8 mouse cellular contexts compared by ENCODE assay signal in genomic region chr7:127636963-127637362, GRCm38 (mm10). TPM values are rescaled to one million over a fixed set of nuclear protein-coding genes. Genes with fewer than 3 reads are reported as not detected.
DNase-seq lines count a peak whose midpoint lies in the region; ATAC-seq and TF ChIP-seq lines count a peak whose summit lies in the region.

No protein-coding gene starts in this region.

- no peaks in the 10 kb centered on the region for H3K36me3 ChIP-seq in hindbrain, embryonic 15.5 days

- H3K27ac ChIP-seq in cortical plate, adult 2 months (ENCODE audit: insufficient read depth, low read length), result no peak overlapping the region
- peak overlapping the region; percentile 25; the same call in 1 of the 2 replicates for H3K27ac ChIP-seq in hindbrain, embryonic 15.5 days (replicated peaks)

- DNase-seq in adrenal gland, adult 8-10 months, result peak; percentile 68
- DNase-seq in gastrocnemius, postnatal 10 days, result peak; percentile 79
- DNase-seq in left cerebral cortex, adult 8-10 months (ENCODE audit: low spot score in 2 of 2), result peak; percentile 39 to 69
- DNase-seq in lung, postnatal 25 days (ENCODE audit: low spot score), result peak; percentile 77
- peak; percentile 85 for DNase-seq in right cerebral cortex, adult 18-20 months

- H3K4me3 ChIP-seq in cortical plate, adult 2 months (ENCODE audit: insufficient read depth, low read length), result peak overlapping the region; percentile 52
- H3K4me3 ChIP-seq in hindbrain, embryonic 15.5 days, result peak overlapping the region; percentile 53

- ATAC-seq in hindbrain, embryonic 15.5 days (ENCODE audit: low FRiP score, low read depth), result peak; percentile 81; the same call in 1 of the 2 replicates
- ATAC-seq in monocyte, adult 5-6 weeks (replicated peaks; ENCODE audit: insufficient number of reproducible peaks, low FRiP score, low TSS enrichment, poor library complexity, severe bottlenecking), result no peak

- under 1% methylated on average over 27 of the region's 27 CpGs for WGBS in hindbrain, embryonic 15.5 days

- peak overlapping the region; percentile 64 for H3K9ac ChIP-seq in hindbrain, embryonic 15.5 days

- H3K4me2 ChIP-seq in hindbrain, embryonic 15.5 days, result peak overlapping the region; percentile 80

- H3K9me3 ChIP-seq in hindbrain, embryonic 15.5 days, result no peaks in the 10 kb centered on the region

- TF ChIP-seq POLR2A in cortical plate, adult 2 months (IDR thresholded peaks at IDR 0.05; ENCODE audit: extremely low read depth, insufficient read depth, low read length), result peak; percentile 58; the same call in 1 of the 2 replicates

- TF ChIP-seq CTCF in cortical plate, adult 2 months (IDR thresholded peaks at IDR 0.05; ENCODE audit: extremely low read depth, insufficient read depth, low read length), result no peak

- peaks cover 3% of the 10 kb centered on the region for H3K4me1 ChIP-seq in cortical plate, adult 2 months (ENCODE audit: control insufficient read depth, insufficient read depth, low read length)
- peaks cover 12% of the 10 kb centered on the region for H3K4me1 ChIP-seq in hindbrain, embryonic 15.5 days (replicated peaks)

- no peaks in the 10 kb centered on the region for H3K27me3 ChIP-seq in hindbrain, embryonic 15.5 days

RNA-seq across cellular contexts. Expression of gene Zfp629, which starts 21.4 kb away (rescaled TPM):
- total RNA-seq in adrenal gland, adult 8-10 months (2022), result 10 to 100 TPM; 16.5 to 28.8 (median 23.3) TPM
- polyA plus RNA-seq in cortical plate, adult 2 months (2012; rRNA removed), result 16.9 and 19.5 TPM in 2 replicates
- total RNA-seq in gastrocnemius, postnatal 10 days (2021), result 10 to 100 TPM in 1 of 2 experiments, 1 to 10 TPM in 1; 9.2 to 14.7 TPM
- polyA plus RNA-seq in hindbrain, embryonic 15.5 days (2015; fragmentation: Nextera tagmentation; extraction: Ambion mirVana), result 18.7 and 19.1 TPM in 2 replicates
- 10 to 100 TPM; 19.3 to 29.3 (median 21.9) TPM for total RNA-seq in left cerebral cortex, adult 8-10 months (2022)
- total RNA-seq in monocyte, adult 5-6 weeks (2017), result 1.7 to 7.4 TPM (median 2.3 TPM) in 3 replicates

RNA-seq across cellular contexts. Expression of gene Rnf40, which starts 48.4 kb away (rescaled TPM):
- total RNA-seq in adrenal gland, adult 8-10 months (2022), result 10 to 100 TPM; 50.1 to 81.9 (median 70.9) TPM
- 48.0 and 51.1 TPM in 2 replicates for polyA plus RNA-seq in cortical plate, adult 2 months (2012; rRNA removed)
- 10 to 100 TPM; 26.9 to 37.8 TPM for total RNA-seq in gastrocnemius, postnatal 10 days (2021)
- 41.4 and 44.9 TPM in 2 replicates for polyA plus RNA-seq in hindbrain, embryonic 15.5 days (2015; fragmentation: Nextera tagmentation; extraction: Ambion mirVana)
- total RNA-seq in left cerebral cortex, adult 8-10 months (2022), result 10 to 100 TPM; 57.1 to 68.5 (median 67.5) TPM
- total RNA-seq in monocyte, adult 5-6 weeks (2017), result 67.4 to 77.5 TPM (median 69.4 TPM) in 3 replicates

RNA-seq across cellular contexts. Expression of gene Ccdc189, which starts 48.6 kb away (rescaled TPM):
- total RNA-seq in adrenal gland, adult 8-10 months (2022), result 10 to 100 TPM in 2 of 4 experiments, 1 to 10 TPM in 2; 8.8 to 13.0 (median 10.5) TPM
- 22.0 and 22.3 TPM in 2 replicates for polyA plus RNA-seq in cortical plate, adult 2 months (2012; rRNA removed)
- 1 to 10 TPM; 1.7 to 3.2 TPM for total RNA-seq in gastrocnemius, postnatal 10 days (2021)
- 10.1 and 12.2 TPM in 2 replicates for polyA plus RNA-seq in hindbrain, embryonic 15.5 days (2015; fragmentation: Nextera tagmentation; extraction: Ambion mirVana)
- total RNA-seq in left cerebral cortex, adult 8-10 months (2022), result 10 to 100 TPM in 2 of 4 experiments, 1 to 10 TPM in 2; 7.4 to 10.5 (median 10.0) TPM
- 1.1 to 2.8 TPM (median 2.6 TPM) in 3 replicates for total RNA-seq in monocyte, adult 5-6 weeks (2017)
